Mouse (Mus musculus) frontal cortex, adult (tissue): ENCODE measurements at regions not wholly inside any gene's neighbourhood (a gene's known extent, or its start where the extent isn't known, plus 50 kb on each side); places are given as distances from the start of the nearest gene placed in this dataset.

Source experiments
- ATAC-seq: cut with Nextera tagmentation; 2 replicates; pipeline ENCODE4 v1.9.2; 2017; ENCODE audit warnings: mild to moderate bottlenecking, moderate library complexity, mixed read lengths; ENCODE audit not compliant: low TSS enrichment

DNA sequence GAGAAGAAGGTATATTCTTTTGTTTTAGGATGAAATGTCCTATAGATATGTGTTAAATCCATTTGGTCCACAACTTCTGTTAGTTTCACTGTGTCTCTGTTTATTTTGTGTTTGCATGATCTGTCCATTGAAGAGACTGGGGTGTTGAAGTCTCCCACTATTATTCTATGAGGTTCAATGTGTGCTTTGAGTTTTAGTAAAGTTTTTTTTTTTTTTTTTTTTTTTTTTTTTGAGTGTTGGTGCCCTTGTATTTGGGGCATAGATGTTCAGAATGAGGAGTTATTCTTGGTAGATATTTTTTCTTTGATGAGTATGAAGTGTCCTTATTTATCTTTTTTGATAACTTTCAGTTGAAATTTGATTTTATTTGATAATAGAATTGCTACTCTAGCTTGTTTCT lies 301.4 kb upstream of the Tet2 start:
- ATAC-seq = no peak

DNA sequence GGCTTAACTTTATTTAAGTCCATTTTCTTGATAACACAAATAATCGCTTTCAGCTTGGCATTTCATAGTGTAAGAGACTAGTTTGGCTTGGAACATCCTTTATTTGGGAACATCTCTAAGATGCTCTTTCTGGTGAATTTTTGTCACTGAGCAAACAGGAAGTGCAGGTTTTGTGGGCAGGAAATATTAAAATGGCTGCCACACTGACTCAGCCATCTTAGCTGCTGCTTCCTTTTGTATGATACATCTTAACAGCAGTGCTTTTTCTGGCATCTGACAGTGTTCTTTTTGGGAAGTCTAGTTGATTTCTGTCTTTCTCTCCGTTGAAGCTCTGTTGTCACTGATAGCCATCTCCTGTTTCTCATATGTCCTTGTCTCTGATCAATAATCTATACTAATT lies 329.4 kb upstream of the Tet2 start:
- no peak for ATAC-seq

DNA sequence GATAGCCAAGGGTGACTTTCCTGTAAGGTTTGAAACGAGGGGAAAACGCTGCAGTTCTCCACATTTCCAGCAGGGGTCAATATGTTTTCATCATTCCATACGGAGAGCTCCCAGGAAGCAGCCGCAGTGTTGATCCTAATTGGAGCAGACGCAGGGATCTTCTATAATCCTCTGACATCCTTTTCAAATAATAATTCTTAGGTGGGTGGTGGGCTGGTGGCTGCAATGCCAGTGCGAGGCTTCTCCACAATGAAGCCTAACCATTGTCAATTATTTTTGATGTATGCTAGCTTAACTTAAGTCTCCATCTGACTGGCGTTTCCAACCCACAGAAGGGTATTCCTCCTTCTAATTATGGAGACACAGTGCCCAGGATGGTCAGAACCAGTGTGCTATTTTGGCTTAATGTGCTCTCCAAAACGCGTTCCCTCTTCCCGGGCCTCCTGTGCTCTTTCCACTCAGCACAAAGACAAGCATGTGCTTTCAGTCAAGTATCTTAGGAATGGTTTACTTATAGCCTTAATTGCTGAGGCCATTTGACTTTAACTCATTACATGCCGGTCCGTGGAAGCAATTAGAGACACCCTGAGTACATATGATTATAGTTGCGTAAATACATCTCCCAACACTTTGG lies 331.6 kb upstream of the Tet2 start:
- ATAC-seq = peak; percentile 92

DNA sequence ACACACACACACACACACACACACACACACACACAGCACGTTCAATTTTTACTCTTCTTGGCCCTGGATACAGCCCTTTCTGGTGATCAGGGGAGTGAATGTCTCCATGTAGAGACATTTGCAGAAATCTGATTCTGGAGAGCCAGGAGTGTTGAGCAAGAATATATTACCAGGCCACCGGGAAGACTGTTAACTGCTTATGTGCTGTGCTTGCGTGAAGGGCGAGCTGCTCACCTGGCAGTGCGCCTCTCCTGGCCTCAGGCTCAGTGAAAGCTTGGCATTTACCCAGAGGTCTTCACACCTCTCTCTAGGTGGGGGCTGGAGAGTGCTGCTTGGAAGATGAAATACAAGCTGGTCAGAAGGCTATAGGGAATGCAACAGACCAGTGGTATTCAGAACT lies 332.4 kb upstream of the Tet2 start:
- peak; percentile 56 for ATAC-seq

DNA sequence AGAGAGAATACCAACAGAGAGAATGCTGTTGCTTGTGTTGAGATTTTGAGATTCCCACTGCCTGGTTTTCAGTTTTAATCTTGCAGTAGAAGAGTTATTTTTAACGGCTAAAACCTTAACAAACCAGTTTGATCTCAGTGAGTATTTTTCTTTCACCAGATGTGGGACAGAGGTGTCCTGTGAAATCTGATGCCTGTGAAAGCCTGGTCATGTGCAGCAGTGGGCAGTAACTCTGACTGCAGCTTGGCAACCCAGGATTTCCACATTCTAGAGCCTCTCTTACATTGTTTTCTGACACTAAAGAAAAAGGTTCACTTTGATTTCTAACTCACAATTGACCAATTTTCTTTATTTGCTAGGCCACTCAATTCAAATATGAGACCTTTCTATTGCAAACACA lies 335.7 kb upstream of the Tet2 start:
- no peak for ATAC-seq

DNA sequence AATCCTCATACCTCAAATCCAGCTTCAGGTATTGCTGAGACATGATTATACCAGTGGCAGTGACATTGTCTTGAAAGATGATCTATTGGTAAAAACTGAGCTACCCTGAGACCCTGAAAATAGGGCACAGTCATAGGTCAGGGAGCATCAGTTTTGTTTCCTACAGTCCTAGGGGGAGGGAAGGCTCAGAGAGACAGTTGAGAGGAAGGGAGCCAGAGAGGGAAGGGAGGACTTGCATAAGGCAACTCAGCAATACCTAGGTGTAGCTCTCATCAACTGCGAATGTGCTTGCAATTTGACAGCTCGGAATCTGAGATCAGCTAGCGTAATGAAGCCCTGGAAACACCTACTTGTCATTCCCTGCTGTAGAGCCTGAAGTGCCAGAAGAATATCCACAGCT lies 334.4 kb upstream of the Cxxc4 start:
- ATAC-seq = no peak

DNA sequence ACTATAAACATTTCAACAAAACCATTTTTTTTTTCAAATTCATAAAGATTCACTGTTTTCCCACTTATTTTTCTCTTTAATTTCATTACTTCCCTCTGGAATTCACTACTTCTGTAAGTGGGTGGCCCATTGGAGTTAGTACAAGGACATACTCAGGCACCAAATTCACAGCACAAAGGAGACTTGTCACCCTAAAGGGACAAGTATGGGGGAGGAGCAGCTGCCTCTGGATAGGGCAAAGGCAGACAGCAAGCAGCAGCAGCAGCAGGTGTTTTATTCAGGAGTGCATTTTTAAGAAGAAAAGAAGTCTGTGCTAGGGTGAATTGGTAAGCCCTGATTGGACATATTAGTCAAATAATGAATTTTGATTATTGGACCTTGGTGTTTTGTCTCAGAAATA lies 314.1 kb upstream of the Cxxc4 start:
- ATAC-seq = no peak

DNA sequence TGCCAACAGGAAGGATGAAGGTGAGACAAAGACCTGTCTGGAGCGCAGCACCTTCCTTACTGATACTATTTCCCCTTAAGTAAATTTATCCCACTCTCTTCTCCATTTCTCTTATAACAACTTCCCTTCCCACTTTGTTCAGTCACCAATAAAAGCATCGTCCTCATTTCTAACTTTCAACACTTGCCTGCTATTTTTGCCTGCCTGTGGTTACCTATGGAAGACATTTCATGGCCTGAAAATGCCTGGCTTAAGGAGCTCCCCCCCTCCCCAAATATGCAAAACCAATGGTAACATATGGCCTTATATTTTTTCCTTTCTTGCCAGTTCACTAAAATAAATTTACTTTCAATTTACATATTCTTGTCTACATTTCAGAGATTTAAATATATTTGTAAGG lies 271.0 kb upstream of the Cxxc4 start:
- peak; percentile 82 for ATAC-seq

DNA sequence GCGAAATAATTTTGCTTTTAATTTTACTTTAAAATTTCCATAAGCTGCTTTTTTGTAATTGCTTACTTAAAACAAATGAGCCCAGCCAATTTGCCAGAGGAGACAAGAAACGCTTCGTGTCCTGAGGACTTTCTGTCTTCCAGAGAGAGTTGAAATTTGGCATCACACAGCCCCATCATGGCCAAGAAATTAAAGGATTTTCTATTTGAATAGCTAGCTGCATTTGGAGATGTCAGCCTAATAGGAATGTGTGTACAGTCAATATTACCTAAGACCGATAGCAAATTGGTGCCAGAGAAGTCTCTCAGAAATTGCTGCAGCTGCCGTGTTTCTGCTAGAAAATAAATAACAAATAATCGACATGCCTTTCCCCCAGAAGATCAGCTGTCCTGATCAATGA lies 268.1 kb upstream of the Cxxc4 start:
- ATAC-seq = no peak

DNA sequence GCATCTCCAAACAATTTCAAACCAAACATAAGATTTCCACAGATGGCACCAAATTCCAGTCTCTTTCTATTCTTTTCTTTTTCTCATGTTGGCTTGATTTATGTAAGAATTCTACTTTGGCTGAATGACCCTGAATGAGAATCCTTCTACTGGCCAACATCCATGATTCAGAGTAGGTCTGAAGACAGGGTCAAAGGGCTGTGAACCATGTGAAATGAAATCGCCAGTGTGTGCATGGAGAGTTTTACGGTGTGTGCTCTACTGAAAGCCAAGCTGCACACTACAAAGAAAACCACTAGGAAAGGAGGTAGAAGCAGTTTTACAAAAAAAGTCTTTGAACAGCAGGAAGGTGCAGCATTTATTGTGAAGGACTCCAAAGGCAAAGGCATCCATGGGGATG lies 263.5 kb upstream of the Cxxc4 start:
- no peak for ATAC-seq

DNA sequence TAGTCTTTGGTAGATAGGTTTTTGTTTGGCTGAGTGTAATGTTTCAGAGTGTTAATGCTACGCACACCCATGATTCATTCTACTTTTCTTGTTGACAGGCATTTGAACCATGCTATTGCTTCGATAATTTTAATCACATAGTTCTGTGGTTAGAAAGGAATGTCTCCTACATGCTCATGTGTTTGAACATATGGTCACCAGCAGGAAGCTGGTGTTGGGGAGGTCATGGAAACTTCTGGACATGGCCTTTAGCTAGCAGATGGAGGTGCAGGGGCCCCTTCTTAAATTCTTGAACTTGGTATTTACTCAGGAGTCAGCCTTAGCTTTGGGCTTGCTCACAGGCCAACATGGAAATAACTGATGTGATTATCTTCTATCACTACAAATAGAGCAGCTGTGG lies 248.6 kb upstream of the Cxxc4 start:
- no peak for ATAC-seq

DNA sequence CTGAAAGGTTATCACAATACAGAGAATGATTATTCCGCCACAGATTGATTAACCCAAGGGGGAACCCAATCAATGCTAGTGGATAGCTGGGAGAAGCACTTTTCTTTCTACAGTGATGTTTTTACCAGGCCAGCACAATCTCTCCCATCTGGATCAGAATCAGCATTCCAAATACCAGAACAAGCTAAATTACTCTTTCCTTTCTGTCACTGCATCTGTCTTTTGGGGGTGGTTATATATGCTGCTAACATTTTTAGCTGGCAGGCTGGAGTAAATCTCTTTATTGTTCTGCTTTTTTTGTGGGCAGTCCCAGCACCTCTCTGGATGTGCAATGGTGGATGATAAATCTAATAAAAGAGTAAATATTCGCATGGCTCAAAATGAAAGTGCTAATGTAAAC lies 242.3 kb upstream of the Cxxc4 start:
- ATAC-seq = peak; percentile 94

DNA sequence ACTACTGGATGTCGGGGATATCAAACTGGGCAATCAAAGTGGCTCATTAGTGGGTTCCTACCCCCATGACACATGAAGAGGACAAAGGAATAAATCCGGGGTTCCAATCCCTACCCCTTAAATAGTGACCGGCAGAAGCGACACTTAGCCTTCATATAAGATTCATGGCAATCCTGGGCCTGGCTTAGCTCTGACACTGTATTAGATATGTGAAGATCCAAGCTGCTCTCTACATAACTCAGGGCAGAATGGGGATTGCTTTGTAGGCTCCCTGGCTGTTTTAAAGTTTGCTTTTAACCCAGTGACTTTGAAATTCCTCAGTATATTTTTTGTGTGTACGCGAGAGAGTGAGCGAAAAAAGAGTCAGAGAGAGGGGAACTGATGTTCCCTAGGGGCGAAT lies 236.3 kb upstream of the Cxxc4 start:
- ATAC-seq = no peak

DNA sequence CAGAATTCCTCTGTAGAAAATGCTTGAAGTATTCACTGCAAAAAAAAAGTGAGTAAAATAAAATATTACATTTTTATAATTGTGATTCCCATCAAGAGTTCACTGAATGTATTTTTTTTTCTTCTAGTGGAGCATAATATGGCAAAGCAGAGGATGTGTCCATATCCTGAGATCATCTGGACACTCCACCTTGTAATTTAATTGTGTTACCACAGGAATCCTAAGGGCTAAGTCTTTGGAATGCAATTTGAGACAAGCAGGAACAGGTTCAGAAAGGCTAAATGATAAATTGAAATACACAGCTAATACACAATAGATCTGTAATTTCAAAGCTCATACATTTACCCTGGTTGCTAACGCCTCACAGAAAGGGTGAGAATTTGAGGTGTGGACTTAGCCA lies 235.7 kb upstream of the Cxxc4 start:
- no peak for ATAC-seq

DNA sequence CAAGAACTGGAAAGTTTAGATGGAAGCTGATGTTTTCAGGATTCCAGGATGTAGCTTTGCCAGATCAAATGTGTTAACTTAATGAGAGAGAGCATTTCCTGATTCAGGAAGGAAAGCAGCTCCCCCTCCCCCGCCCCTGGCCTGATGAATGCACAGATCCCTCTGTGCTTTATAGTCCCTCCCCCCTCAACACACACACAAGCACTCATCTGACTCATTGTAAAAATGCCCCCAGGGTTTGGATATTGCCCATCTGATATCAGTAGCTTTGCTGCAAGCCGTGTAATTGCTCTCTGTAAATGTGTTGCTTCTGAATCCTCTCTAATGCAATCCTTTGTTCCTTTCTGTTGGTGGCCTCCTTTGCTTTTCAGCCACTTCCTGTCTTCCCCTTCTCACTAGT lies 221.5 kb upstream of the Cxxc4 start:
- peak; percentile 33; the same call in 1 of the 2 replicates for ATAC-seq

DNA sequence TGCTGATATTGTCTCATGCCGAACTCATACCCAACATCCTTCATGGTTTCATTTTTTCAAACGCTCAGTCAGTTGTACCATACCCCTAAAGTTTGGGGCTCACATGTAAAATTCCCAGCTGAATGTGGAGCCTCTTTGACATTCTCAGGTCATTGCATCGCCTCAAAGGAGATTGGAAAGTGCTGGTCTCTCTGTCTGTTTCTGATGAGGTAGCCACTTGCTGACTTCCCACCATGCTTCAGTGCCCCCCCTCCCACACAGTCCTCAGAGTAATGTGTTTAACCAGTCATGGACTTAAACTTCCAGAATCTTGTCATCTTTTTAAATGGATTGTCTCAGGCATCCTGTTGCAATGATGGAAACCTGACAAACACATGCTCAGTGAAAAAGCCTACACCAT lies 220.9 kb upstream of the Cxxc4 start:
- no peak for ATAC-seq

DNA sequence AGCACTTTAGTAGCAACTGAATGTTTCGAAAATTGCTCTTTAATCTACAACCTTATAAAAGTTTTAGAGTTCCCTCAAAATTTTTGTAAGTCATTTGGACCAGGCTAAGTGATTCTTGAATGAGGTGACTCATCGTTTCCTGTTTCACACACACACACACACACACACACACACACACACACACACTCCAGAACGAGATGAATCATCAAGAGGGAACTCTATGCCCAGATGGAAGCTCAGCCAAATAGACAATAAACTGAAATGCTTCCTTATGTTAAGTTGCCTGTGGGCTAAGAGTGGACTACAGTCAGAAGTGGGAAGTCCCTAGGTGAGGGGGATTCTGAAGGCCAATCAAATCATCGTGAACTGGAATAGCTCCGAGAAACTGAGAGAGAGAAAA lies 202.4 kb upstream of the Cxxc4 start:
- ATAC-seq = peak; percentile 99

DNA sequence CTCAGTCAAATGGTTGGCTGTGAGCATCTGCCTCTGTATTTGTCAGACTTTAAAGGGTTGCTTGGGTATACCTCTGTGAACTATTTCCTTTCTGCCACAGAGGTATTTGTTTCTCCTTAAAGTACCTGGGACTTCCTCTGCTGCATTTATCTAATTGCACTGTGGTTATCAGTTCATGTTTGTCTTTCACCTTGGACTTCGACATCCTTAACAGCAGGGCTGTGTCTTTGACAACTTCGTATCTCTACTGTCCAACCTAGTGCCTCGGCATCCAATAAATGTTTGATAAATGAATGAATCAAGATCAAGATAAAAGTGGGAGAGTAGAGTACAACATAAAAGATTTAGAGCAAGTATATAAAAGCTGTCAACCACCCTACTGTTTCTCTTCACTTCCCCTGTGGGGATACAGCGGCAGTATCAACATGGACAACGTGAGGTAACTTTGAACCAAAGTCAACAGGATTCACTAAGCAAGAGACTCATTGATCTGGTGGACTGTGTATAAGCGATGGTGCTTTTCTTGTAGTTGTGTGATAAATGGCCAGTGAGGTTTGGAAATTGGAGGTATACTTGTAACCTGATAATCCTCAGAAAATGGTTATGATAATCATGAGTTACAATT lies 199.9 kb upstream of the Cxxc4 start:
- no peak for ATAC-seq

DNA sequence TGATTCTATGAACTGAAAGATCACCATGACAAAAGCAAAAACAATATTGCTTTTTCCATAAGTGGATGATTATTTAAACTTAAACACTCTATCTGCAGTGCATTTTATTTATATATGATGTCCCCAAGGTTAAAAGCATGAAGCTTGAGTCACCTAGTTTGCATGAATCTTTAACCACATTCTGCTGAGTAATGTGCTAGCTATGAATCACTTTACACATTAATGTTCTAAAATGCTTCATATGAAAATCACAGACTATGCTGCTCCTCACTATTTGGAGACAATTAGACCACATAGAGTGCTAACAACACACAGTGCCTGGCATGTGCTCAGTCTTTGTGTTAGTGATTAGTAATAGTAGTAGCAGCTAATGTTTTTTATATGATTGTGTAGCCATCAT lies 185.6 kb upstream of the Cxxc4 start:
- ATAC-seq = no peak

DNA sequence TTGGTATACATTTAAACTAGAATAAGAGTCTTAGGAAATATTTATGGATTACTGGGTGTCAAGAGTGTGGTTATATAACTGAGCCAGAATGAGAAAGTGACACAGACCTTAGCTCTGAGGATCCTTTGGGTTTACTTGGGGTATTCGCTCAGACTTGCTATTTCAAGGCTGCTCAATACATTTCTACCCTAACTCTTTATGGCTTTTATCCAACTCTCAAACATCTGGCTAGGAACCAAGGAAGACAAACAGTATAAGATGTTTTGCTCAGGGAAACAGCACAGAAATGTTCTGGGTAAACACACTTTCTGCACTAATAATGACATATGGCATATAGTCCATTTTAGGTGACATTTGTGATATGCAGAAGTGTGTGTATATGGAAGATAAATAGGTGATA lies 153.8 kb upstream of the Cxxc4 start:
- no peak for ATAC-seq

DNA sequence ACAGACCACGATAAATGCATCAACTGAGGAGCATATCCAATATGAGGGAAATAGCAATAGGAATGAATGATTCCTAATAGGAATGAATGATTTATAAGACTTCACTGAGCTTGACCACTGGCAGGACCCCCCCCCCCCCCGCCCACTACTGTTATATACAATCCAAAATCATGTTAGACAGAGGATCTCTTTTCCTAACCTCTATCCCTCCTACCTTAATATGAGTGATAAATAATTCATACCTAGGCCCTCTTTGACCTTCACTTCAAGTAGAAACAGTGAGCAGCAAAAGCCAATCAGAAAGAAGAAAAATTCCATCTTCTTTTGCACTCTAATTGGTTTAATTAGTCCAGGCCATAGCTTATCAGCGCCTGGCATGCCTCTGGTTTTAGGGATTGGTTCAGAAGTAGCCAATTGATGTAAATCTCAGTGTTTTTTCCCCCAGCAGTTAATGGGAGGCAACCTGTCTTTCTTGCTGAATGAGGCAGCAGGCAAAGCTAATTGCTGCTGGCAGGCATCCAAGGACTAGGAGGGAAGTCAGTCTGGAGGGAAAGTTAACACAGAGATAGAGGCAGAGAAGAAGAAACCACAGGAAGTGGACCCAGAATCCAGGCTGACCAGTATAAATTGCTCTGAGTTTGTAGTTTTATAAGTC lies 136.7 kb upstream of the Cxxc4 start:
- ATAC-seq = 0 out of 2 replicates have a peak, but pooled peaks have one; percentile 34

DNA sequence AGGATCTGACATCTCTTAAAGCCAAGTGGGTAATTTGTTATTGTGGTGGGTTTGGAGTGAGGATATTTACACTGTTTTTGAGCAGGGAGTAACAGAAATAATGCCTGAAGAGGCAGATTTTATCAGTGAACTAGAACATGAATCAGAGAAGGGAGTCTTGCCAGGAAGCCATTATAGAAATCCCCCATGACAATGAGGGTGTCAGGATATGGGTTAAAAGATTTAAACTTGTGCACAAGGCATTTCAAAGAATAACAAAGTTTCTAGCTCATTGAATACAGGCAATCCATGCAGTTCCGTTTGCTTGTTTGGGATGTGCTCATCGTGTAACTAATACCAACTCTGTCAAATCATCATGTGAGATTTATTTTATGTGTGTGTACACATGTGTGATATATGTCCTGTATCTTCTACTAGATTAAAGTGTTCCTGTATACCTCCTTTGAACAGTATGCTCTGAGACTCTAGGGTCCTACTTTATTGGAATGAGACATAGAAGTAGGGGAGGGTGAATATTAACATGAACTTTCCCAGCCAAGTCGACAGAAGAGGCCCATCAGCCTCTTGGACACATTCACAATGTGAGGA lies 134.0 kb upstream of the Cxxc4 start:
- ATAC-seq = no peak

DNA sequence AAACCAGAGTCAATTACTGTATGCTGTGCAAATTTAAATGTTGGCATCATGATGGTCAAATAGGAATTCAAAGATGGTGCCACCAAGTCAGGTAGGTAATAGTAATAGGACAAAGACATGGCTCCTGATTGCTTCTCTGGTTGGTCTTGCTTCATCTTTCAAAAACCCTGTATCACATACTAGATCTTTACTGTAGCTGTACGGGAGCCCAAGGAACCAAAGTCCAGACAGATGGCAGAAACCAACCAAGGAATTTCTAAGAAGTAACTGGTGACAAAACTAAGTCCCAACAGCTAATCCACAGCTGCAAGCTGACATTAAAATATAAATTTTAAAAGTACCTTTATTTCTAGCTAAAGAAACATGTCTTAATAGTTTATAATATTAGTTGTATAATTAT lies 131.7 kb upstream of the Cxxc4 start:
- ATAC-seq = no peak
